Mouse (Mus musculus) hindbrain, embryonic 15.5 days (tissue): Measurements from ENCODE around the gene Krit1. TPM values are rescaled to one million over a fixed set of nuclear protein-coding genes. Genes with fewer than 3 reads are reported as not detected.
"Not testable (repeated sequence)": the region's sequence is repeated elsewhere in the genome, so short reads cannot be mapped to it uniquely, and the experiment has no call there.

Experiments
- ATAC-seq: fragments of 200-750 bp; cut with Nextera tagmentation; 2 replicates; pipeline ENCODE4 v1.8.0; 2017; ENCODE audit warnings: low read depth, moderate number of reproducible peaks, moderate TSS enrichment; ENCODE audit not compliant: low FRiP score
- H3K27ac ChIP-seq: fragments of 300-500 bp; sonication (generic); replicated peaks from 2 replicates; pipeline ENCODE4 v1.5.1; 2015; ENCODE audit warnings: mild to moderate bottlenecking, inconsistent platforms
- H3K27me3 ChIP-seq: fragments of 300-500 bp; sonication (generic); 2 replicates; pipeline ENCODE4 v1.6.1; 2015; ENCODE audit warnings: control low read depth, inconsistent platforms
- H3K36me3 ChIP-seq: fragments of 300-500 bp; sonication (generic); 2 replicates; pipeline ENCODE4 v1.6.1; 2015; ENCODE audit warnings: control low read depth, inconsistent platforms
- H3K4me1 ChIP-seq: fragments of 300-500 bp; sonication (generic); replicated peaks from 2 replicates; pipeline ENCODE4 v1.6.1; 2015; ENCODE audit warnings: control low read depth, inconsistent platforms
- H3K4me2 ChIP-seq: fragments of 300-500 bp; sonication (generic); 2 replicates; pipeline ENCODE4 v1.6.1; 2015; ENCODE audit warnings: moderate library complexity, mild to moderate bottlenecking, inconsistent platforms
- H3K4me3 ChIP-seq: fragments of 300-500 bp; sonication (generic); 2 replicates; pipeline ENCODE4 v1.5.1; 2015; ENCODE audit warnings: mild to moderate bottlenecking, inconsistent platforms
- H3K9ac ChIP-seq: fragments of 300-500 bp; sonication (generic); 2 replicates; pipeline ENCODE4 v1.6.1; 2015; ENCODE audit warnings: inconsistent platforms
- H3K9me3 ChIP-seq: fragments of 300-500 bp; sonication (generic); 2 replicates; pipeline ENCODE4 v1.6.1; 2016; ENCODE audit warnings: control low read depth, inconsistent platforms
- WGBS: fragments of 180-500 bp; shearing (Covaris S2); methylation state at CpG from one replicate; pipeline ENCODE4 v1.1.7; 2015; 5-methylcytosine and 5-hydroxymethylcytosine counted together
- polyA plus RNA-seq: library from polyadenylated mRNA; unstranded; fragments of >200 nt; fragmentation: Nextera tagmentation; extraction: Ambion mirVana; gene quantifications from 2 replicates; pipeline ENCODE4 v1.2.1, GENCODE M21; 2015

Gene Krit1
- polyA plus RNA-seq, 1 experiment from 2014 or later, result 48.6 TPM

DNA sequence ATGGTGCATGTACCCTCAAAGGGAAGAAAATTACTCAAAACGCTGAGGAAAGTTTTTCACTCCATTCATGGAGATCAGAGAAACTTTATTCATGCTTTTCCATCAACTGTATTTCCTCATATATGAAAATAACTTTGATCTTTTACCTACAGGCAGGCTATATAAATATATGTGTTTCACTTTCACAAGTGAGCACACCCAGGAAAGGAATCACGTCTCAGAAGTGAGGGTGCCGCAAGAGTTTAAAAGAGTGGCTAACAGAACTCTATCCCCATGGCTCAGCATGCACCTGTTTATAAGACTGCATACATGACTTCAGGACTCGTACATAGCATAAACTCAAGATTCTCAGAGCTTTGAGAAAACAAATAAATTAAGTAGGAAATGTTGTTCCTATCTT, 2.1 kb upstream of the Krit1 start:
- H3K27ac ChIP-seq, result no peak overlapping the region
- no peak for ATAC-seq
- H3K9me3 ChIP-seq, result no peaks in the 10 kb centered on the region
- H3K36me3 ChIP-seq, result no peaks in the 10 kb centered on the region
- peaks cover 27% of the 10 kb centered on the region for H3K4me1 ChIP-seq
- H3K4me3 ChIP-seq, result 0 out of 2 replicates have a peak overlapping the region, but pooled peaks have one; percentile 7
- H3K9ac ChIP-seq, result 0 out of 2 replicates have a peak overlapping the region, but pooled peaks have one; percentile 10
- peak overlapping the region; percentile 87 for H3K4me2 ChIP-seq
- H3K27me3 ChIP-seq, result no peaks in the 10 kb centered on the region
- 77% methylated on average over 4 of the region's 4 CpGs for WGBS

DNA sequence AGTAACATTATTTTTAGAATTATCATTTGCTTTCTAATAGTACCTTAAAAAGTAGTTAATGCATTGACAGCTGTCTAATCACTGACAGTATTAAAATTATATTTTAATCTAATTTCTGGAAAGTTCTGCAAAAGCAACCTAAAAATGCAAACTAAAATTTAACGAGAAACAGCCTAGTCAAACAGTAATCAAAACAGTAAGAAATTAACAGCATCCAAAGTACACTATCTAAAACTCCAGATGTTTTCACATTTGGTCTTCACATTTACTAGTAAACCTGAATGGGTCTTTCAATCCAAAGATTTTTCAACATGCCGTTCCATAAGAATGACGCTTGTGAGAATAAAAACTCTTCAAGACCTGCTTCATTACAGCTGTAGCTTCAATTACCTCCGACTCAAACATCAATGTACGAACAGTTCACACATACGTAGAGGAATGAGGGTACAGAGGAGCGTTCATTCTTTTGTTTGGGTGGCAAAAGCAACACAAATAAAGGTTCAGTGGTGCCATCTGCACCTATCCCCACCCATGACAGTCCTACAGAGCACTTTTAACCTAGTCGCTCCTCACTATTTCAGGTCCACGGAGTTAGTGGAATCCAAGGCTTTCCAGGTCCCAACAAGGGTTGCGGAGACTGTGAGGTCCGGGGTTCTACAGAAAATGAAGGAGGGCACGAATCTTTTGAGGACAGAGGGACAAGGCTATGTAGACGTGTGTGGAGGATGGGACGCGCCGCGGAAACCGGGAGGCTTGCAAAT, 1.1 kb upstream of the Krit1 start:
- Histone ChIP-seq H3K27ac (peak overlapping the region; percentile 93), H3K9ac (peak overlapping the region; percentile 69), H3K4me3 (peak overlapping the region; percentile 73), H3K27me3 (no peaks in the 10 kb centered on the region), H3K4me1 (peaks cover 27% of the 10 kb centered on the region), H3K9me3 (no peaks in the 10 kb centered on the region), H3K36me3 (no peaks in the 10 kb centered on the region), H3K4me2 (peak overlapping the region; percentile 87)
- ATAC-seq, result no peak; the same call in none of the 2 replicates
- 5% methylated on average over 18 of the region's 18 CpGs for whole genome bisulfite sequencing

DNA sequence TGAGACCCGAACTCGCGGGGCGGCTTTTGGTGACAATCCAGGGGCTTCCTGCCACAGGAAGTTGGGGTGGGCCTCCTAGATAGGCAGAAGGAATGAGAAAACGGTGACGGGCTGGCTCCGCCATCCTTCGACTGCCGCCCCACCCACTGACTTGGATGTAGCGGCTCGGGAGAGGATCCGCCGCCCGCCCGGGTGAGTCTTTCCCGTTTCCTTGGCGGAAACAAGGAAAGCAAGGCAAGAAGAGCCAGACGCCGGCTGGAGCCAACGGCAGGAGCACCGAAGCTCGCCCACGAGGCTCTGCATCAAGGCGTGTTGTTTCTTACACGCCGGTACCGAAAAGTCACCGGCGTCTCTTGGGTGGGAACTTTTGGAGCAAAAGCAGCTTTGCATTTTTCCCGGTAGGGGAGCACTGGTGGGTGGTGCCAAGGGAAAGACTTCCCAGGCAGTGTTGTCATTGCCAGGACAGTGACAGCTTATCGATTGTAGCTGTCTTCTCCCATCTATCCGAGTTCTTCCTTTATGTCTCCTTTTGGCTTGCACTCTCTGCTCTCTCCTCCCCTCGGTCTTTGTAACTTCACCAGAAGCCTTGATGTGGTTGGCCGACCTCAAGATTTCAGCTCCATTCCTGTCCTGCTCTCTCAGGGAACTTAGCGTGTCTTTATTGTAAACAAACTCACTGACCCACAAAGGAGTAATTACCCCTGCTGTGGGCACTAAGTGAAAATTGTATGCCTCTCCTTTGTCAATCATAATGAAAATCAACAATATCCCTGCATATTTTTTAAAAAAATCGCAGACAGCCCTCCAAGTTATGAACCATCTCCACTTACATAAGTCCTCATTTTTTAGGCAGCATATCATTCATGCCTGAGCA, 545 bp downstream of the Krit1 start:
- peak overlapping the region; percentile 69 for H3K9ac ChIP-seq
- H3K4me1 ChIP-seq, result peaks cover 27% of the 10 kb centered on the region
- peak; percentile 83 for ATAC-seq
- peak overlapping the region; percentile 93 for H3K27ac ChIP-seq
- H3K4me3 ChIP-seq, result peak overlapping the region; percentile 73
- H3K4me2 ChIP-seq, result peak overlapping the region; percentile 87
- WGBS, result under 1% methylated on average over 36 of the region's 36 CpGs
- no peaks in the 10 kb centered on the region for H3K27me3 ChIP-seq
- 0 out of 2 replicates have a peak, but pooled peaks cover under 1% of the 10 kb centered on the region for H3K36me3 ChIP-seq
- no peaks in the 10 kb centered on the region for H3K9me3 ChIP-seq

DNA sequence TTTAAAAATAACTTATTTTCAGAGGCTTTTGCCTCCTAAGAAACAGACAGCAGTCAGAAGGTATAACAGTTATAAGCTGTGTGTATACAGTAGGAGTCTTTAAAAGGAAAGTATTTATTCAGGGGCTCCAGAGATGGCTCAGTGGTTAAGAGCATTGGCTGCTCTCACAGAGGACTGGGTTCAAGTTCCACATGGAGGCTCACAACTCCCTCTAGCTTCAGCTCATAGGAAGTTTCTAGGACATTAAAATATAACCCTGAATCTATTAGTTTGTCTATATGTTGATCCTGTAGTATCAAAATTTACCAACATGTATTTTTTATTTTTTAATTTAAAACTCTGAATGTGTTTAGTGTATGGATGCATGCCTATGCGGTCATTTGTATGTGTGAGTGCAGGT, 5.5 kb downstream of the Krit1 start:
- 97% methylated on average over 1 of the region's 1 CpGs for WGBS
- no peak for ATAC-seq
- H3K9me3 ChIP-seq, result no peaks in the 10 kb centered on the region
- H3K27me3 ChIP-seq, result no peaks in the 10 kb centered on the region
- no peak overlapping the region for H3K4me2 ChIP-seq
- no peak overlapping the region for H3K4me3 ChIP-seq
- no peak overlapping the region for H3K27ac ChIP-seq
- H3K4me1 ChIP-seq, result peaks cover 12% of the 10 kb centered on the region
- no peak overlapping the region for H3K9ac ChIP-seq
- peaks cover 26% of the 10 kb centered on the region for H3K36me3 ChIP-seq

DNA sequence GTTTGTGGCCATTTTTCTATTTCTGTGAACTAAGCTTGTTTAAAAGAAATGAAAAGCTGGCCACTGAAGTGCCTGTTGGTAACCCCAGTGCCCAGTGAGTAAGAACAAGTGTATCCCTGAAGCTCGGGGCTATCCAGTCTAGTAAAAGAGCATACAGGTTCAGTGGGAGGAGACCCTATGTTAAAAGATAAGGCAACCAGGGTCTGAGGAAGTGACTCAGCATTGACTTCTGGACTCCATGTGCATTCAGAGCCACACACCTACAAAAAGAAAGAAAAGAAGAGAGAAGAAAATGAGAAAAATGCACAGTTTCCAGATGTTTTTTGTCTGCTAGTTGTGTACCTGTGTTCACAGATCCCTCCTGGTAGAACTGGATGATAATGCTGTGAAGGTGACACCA, 31.1 kb downstream of the Krit1 start:
- H3K4me3 ChIP-seq, result no peak overlapping the region
- ATAC-seq, result no peak
- H3K9me3 ChIP-seq, result no peaks in the 10 kb centered on the region
- H3K4me1 ChIP-seq, result no peaks in the 10 kb centered on the region
- H3K27ac ChIP-seq, result no peak overlapping the region
- no peak overlapping the region for H3K9ac ChIP-seq
- no peak overlapping the region for H3K4me2 ChIP-seq
- no peaks in the 10 kb centered on the region for H3K27me3 ChIP-seq
- WGBS, result 82% methylated on average over 1 of the region's 1 CpGs
- H3K36me3 ChIP-seq, result peaks cover 48% of the 10 kb centered on the region

DNA sequence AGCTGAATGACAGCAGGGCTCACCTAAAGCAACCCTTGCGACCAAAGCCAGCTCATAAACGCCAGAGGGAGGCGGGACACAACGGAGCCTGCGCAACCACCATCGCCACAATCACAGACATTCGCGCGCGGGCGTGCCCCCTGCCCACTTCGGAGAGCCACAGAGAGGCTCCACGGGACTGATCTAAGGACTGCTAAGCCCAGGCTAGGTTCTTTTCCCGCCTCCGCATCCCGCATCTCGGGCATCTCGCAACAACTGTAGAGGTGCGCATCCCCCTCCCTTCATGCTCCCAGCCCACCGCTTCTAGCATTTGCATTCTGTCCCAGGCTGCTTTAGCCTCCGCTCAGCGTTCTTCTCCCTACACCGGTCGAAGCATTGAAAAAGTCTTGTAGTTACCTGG, 42.0 kb downstream of the Krit1 start, which contains the start of gene Lrrd1:
Gene Lrrd1, plus strand, starts transcription at position 148 of the 400 bp plus-strand sequence.
- H3K27me3 ChIP-seq, result no peaks in the 10 kb centered on the region
- H3K4me3 ChIP-seq, result peak within 1 kb of the TSS; percentile 39
- H3K9ac ChIP-seq, result peak within 1 kb of the TSS; percentile 39; the same call in 1 of the 2 replicates
- no peak within 1 kb of the TSS for H3K27ac ChIP-seq
- 9% methylated on average over 24 of the region's 24 CpGs for WGBS
- ATAC-seq, result no peak
- peaks cover 15% of the 10 kb centered on the region for H3K36me3 ChIP-seq
- no peaks in the 10 kb centered on the region for H3K9me3 ChIP-seq
- H3K4me2 ChIP-seq, result peak within 1 kb of the TSS; percentile 65
- H3K4me1 ChIP-seq, result 0 out of 2 replicates have a peak, but pooled peaks cover 2% of the 10 kb centered on the region

DNA sequence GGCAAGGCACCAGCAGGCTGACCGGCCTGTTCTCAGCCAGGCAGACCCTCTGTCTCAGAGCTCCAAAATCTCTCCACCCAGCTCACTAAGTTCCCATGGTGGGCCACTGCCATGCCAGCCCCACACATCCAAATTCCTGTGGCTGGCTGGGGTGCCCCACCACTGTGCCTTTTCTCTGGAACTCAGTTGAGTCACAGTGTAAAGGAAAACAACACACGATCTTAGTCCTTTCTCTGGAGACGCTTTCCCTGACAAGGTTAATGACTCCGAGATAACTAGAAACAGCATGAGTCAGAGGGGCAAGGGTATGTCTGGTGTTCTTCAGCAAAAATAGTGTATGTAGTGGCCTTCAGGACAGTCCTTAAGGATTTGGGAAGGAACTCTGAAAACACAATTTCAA, 67.2 kb downstream of the Krit1 start:
- H3K27ac ChIP-seq, result no peak overlapping the region
- 81% methylated on average over 4 of the region's 4 CpGs for WGBS
- no peak for ATAC-seq

DNA sequence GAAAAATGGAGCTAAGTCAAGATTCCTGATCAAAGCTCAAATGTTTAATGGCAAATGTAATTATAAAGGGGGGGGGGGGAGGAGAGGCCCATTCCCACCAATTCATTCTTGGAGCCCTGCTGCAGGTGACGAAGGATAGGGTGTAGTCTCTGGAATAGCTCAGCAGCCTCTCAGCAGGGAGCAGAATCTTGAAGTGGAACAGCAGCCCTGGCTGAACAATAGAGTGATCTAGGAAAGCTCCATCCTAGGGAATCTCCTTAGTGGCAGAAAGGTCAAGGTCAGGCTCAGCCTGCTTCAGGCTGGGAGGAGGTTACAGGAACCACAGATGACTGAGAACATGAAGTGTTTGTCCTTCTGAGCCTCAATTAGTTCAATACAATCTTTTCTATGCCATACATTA, 69.4 kb downstream of the Krit1 start:
- Histone ChIP-seq H3K36me3 (no peaks in the 10 kb centered on the region), H3K9ac (no peak overlapping the region), H3K4me3 (no peak overlapping the region), H3K27me3 (no peaks in the 10 kb centered on the region), H3K27ac (no peak overlapping the region), H3K4me1 (no peaks in the 10 kb centered on the region), H3K9me3 (no peaks in the 10 kb centered on the region), H3K4me2 (no peak overlapping the region)
- no peak for ATAC-seq
- 33% methylated on average over 1 of the region's 1 CpGs for WGBS

More for the DNA sequence above, 67.2 kb downstream of the Krit1 start:
- H3K4me3 ChIP-seq, result no peak overlapping the region
- H3K9ac ChIP-seq, result no peak overlapping the region
- H3K4me1 ChIP-seq, result no peaks in the 10 kb centered on the region
- no peaks in the 10 kb centered on the region for H3K9me3 ChIP-seq
- H3K27me3 ChIP-seq, result no peaks in the 10 kb centered on the region
- no peak overlapping the region for H3K4me2 ChIP-seq
- no peaks in the 10 kb centered on the region for H3K36me3 ChIP-seq

DNA sequence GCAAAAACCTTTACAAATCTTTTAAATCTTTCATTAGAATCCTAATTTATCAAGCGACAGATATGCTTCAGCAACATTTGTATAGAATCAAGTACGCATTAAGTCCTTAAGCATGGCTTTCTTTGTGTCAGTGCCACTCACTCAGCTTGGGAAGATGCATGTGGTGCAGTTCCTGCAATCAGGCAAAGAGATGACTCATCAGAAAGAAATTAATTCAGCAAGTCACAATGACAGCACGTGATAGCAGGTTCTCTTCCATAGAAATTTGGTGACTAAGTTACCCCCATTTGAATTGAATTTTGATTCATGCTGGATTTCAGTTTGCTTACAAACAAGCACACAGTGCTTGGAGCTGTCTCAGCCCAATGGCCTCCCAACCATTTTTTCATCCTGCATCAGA, 70.5 kb downstream of the Krit1 start:
- no peak for ATAC-seq

DNA sequence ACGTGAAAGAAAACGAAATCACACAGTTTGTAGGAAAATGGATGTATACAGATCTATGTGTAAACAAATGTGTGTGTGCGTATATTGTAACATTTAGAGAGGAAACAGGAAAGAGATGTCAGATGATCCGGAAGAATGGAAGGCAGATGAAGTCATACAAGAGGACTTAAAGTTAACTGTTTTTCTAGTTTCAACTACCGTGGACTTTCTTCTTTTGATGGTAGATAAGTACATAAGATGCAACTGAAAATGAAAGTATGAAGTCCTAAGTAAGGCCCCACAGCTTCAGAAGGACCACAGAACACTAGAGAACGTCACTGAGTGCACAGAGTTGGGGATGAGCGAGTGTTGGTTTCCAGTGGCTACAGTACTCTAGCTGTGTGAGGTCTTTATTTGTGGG, 83.9 kb downstream of the Krit1 start:
- H3K27ac ChIP-seq, H3K36me3 ChIP-seq, ATAC-seq, H3K4me3 ChIP-seq, H3K4me1 ChIP-seq, H3K27me3 ChIP-seq, H3K4me2 ChIP-seq, H3K9me3 ChIP-seq, H3K9ac ChIP-seq: not testable (repeated sequence)
- WGBS, result 94% methylated on average over 7 of the region's 7 CpGs

More for the DNA sequence above, 70.5 kb downstream of the Krit1 start:
- Histone ChIP-seq H3K27me3 (no peaks in the 10 kb centered on the region), H3K4me1 (no peaks in the 10 kb centered on the region), H3K4me2 (no peak overlapping the region), H3K27ac (no peak overlapping the region), H3K9me3 (no peaks in the 10 kb centered on the region), H3K9ac (no peak overlapping the region), H3K4me3 (no peak overlapping the region), H3K36me3 (no peaks in the 10 kb centered on the region)
- 66% methylated on average over 3 of the region's 3 CpGs for WGBS

DNA sequence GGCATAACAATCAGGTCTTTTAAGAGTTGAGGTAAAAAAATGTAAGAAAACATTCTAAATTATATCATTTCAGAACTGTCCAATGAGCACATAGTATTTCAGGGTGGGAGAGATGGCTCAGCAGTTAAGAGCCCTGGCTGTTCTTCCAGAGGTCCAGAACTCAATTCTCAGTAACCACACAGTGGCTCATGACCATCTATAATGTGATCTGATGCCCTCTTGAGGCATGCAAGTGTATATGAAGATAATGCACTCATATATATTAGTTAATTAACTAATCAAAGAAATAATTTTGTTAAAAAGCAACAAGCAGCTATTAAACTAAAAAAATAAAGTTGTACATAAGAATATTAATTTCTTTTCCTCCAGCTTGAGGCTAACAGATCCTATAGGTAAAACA, 86.2 kb downstream of the Krit1 start:
- Histone ChIP-seq H3K27ac (no peak overlapping the region), H3K9me3 (no peaks in the 10 kb centered on the region), H3K4me3 (no peak overlapping the region), H3K27me3 (no peaks in the 10 kb centered on the region), H3K9ac (no peak overlapping the region), H3K4me2 (no peak overlapping the region), H3K4me1 (peaks cover 10% of the 10 kb centered on the region), H3K36me3 (no peaks in the 10 kb centered on the region)
- no peak for ATAC-seq
